Mouse (Mus musculus) limb, embryonic 13.5 days (tissue): ENCODE data around the gene Supt6. TPM values are rescaled to one million over a fixed set of nuclear protein-coding genes. Genes with fewer than 3 reads are reported as not detected.
"Not testable (repeated sequence)": the region's sequence is repeated elsewhere in the genome, so short reads cannot be mapped to it uniquely, and the experiment has no call there.

Source experiments
- ATAC-seq: fragments of 200-750 bp; cut with Nextera tagmentation; 2 replicates; pipeline ENCODE4 v1.8.0; 2017; ENCODE audit warnings: low read depth, moderate number of reproducible peaks, moderate TSS enrichment; ENCODE audit not compliant: low FRiP score
- H3K27ac ChIP-seq: fragments of 300-500 bp; sonication (generic); 2 replicates; pipeline ENCODE4 v1.5.1; 2015; ENCODE audit warnings: inconsistent platforms, mild to moderate bottlenecking, moderate library complexity
- H3K27me3 ChIP-seq: fragments of 300-500 bp; sonication (generic); 2 replicates; pipeline ENCODE4 v1.6.1; 2015; ENCODE audit warnings: mild to moderate bottlenecking, inconsistent platforms
- H3K36me3 ChIP-seq: fragments of 300-500 bp; sonication (generic); 2 replicates; pipeline ENCODE4 v1.6.1; 2015; ENCODE audit warnings: inconsistent platforms, mild to moderate bottlenecking, moderate library complexity
- H3K4me1 ChIP-seq: fragments of 300-500 bp; sonication (generic); 2 replicates; pipeline ENCODE4 v1.6.1; 2015; ENCODE audit warnings: inconsistent platforms
- H3K4me2 ChIP-seq: fragments of 300-500 bp; sonication (generic); replicated peaks from 2 replicates; pipeline ENCODE4 v1.6.1; 2015; ENCODE audit warnings: inconsistent platforms, mild to moderate bottlenecking, moderate library complexity
- H3K4me3 ChIP-seq: fragments of 300-500 bp; sonication (generic); 2 replicates; pipeline ENCODE4 v1.5.1; 2015; ENCODE audit warnings: moderate library complexity, mild to moderate bottlenecking, inconsistent platforms
- H3K9ac ChIP-seq: fragments of 300-500 bp; sonication (generic); 2 replicates; pipeline ENCODE4 v1.6.1; 2015; ENCODE audit warnings: mild to moderate bottlenecking, inconsistent platforms
- H3K9me3 ChIP-seq: fragments of 300-500 bp; sonication (generic); 2 replicates; pipeline ENCODE4 v1.6.1; 2016; ENCODE audit warnings: inconsistent platforms
- WGBS: fragments of 180-500 bp; shearing (Covaris S2); methylation state at CpG from one replicate; pipeline ENCODE4 v1.1.7; 2015; 5-methylcytosine and 5-hydroxymethylcytosine counted together
- polyA plus RNA-seq: library from polyadenylated mRNA; unstranded; fragments of >200 nt; fragmentation: Nextera tagmentation; extraction: Ambion mirVana; gene quantifications from 2 replicates; pipeline ENCODE4 v1.2.1, GENCODE M21; 2015

Gene Supt6
- polyA plus RNA-seq, 1 experiment from 2014 or later = 33.2 TPM

DNA sequence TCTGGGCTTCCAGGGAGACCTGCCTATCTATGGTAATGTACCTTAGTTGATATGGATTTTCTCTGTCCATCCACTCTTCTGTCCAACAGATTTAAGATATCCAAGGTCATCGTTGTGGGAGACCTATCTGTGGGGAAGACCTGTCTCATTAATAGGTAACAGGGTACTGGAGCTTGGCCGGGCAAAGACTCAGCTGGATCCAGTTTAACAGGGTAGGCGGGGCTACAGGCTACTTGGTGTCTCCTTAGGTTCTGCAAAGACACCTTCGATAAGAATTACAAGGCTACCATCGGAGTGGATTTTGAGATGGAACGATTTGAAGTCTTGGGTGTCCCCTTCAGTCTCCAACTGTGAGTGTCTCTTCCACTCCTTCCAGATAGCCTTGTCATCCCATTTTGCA lies 55.7 kb downstream of the Supt6 start:
- peaks cover 36% of the 10 kb centered on the region for H3K36me3 ChIP-seq
- peak overlapping the region; percentile 99 for H3K27ac ChIP-seq
- no peaks in the 10 kb centered on the region for H3K9me3 ChIP-seq
- 48% methylated on average over 6 of the region's 6 CpGs for WGBS
- no peaks in the 10 kb centered on the region for H3K27me3 ChIP-seq
- H3K4me3 ChIP-seq = peak overlapping the region; percentile 65
- H3K9ac ChIP-seq = peak overlapping the region; percentile 95
- H3K4me2 ChIP-seq = peak overlapping the region; percentile 73
- peaks cover 23% of the 10 kb centered on the region for H3K4me1 ChIP-seq
- ATAC-seq = no peak

DNA sequence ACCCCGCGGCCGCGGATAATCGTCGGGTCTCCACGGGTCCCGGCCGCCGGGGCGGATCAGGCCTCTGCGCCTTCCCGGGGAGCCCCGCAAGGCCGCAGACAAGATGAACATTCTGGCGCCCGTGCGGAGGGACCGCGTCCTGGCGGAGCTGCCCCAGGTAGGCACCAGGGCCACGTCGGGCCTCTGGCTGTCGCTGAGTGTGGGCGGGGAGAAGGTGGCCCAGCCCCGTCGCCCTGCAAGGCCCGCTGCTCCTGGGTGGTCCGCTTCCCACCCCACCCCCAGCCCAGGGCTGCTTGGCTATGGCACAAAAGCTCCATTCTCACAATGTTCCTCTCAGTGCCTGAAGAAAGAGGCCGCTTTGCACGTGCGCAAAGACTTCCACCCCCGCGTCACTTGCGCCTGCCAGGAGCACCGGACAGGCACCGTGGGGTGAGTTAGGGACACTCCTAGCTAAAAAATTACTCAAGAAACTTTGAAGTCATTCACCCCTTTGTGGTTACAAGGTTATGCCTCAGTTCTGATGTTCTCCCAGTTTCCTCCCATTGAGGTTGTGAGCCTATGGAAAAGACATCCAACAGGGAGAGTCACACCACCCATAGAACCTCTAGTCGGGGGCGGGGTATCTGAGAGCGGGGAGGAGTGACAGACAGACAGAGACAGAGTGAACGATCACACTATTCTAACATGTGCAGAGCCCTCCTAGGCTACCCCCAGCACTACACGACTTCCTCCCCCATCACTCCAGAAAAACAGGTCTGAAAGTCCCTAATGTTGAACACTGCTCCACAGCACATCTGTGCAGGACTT lies 56.4 kb downstream of the Supt6 start:
- peak overlapping the region; percentile 95 for H3K9ac ChIP-seq
- H3K9me3 ChIP-seq = no peaks in the 10 kb centered on the region
- peak overlapping the region; percentile 99 for H3K27ac ChIP-seq
- H3K4me2 ChIP-seq = peak overlapping the region; percentile 73
- peak overlapping the region; percentile 65 for H3K4me3 ChIP-seq
- ATAC-seq = peak; percentile 76
- peaks cover 19% of the 10 kb centered on the region for H3K4me1 ChIP-seq
- H3K36me3 ChIP-seq = peaks cover 36% of the 10 kb centered on the region
- no peaks in the 10 kb centered on the region for H3K27me3 ChIP-seq
- under 1% methylated on average over 40 of the region's 42 CpGs for WGBS

DNA sequence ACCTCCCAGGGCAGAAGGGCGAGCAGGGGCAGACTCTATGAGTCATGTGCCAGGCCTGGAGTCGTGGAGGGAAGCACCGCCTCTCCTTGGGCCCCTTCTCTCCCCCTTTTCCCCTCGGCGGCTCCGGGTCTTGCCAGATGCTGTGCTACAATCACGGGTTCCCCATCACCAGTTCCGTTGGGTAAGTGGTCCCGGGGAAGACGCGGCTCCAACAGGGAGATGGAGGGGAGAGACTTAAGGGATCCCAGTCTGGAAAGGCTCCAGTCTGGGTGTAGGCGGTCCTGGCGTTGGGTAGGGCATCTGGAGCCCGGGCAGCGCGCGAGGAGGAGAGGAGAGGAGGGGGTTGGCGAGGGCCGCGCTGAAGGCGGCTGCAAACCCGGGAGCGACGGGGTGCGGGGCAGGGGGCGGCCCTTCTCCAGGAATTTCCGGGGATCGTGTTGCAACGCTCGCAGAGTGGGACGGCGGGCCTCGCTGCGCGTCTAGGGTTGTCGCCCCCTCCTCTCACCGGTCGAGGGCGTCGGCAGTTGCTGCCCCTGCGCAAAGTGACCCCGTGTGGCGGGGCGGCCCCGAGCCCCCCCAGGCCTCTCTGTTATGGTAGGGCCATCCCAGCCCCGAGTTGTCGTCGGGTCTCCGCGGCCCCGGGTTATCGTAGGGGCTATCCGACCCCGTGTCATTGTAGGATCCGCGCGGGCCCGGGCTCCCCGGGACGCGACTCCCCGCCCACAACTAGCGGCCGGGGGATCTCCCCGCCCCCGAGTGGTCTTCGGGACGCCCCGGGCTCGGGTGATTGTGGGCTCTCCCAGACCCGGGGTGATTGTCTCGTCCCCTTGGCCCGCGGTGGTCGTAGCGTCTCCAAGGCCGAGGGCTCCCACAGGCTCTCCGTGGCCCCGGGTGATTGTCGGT lies 57.2 kb downstream of the Supt6 start, which contains the start of gene Rab34:
Gene Rab34, plus strand, starts transcription at position 100 of the 903 bp plus-strand sequence.
- Histone ChIP-seq H3K4me3 (peak within 1 kb of the TSS; percentile 65), H3K9me3 (no peaks in the 10 kb centered on the region), H3K4me1 (peaks cover 20% of the 10 kb centered on the region), H3K9ac (peak within 1 kb of the TSS; percentile 95), H3K4me2 (peak within 1 kb of the TSS; percentile 73), H3K36me3 (peaks cover 36% of the 10 kb centered on the region), H3K27ac (peak within 1 kb of the TSS; percentile 99), H3K27me3 (no peaks in the 10 kb centered on the region)
- under 1% methylated on average over 77 of the region's 80 CpGs for WGBS
- ATAC-seq = peak; percentile 92

DNA sequence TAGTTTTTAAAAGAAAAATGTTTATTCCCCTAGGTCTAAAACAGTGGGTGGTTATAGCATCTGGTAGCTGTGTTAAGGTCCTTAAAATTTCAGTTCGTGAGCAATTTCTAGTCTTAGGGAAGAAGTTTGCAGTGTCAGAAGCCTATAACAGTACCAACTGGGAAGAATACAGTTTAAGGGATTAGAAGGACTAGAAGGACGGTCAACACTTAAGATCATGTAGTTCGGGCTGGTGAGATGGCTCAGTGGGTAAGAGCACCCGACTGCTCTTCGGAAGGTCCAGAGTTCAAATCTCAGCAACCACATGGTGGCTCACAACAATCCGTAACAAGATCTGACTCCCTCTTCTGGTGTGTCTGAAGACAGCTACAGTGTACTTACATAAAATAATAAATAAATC lies 61.1 kb downstream of the Supt6 start:
- 92% methylated on average over 6 of the region's 6 CpGs for WGBS
- not testable (repeated sequence) for H3K27ac ChIP-seq, H3K9ac ChIP-seq, H3K9me3 ChIP-seq, H3K4me2 ChIP-seq, H3K27me3 ChIP-seq, ATAC-seq, H3K4me3 ChIP-seq
- Histone ChIP-seq H3K36me3 (peaks cover 28% of the 10 kb centered on the region), H3K4me1 (peaks cover 39% of the 10 kb centered on the region)

DNA sequence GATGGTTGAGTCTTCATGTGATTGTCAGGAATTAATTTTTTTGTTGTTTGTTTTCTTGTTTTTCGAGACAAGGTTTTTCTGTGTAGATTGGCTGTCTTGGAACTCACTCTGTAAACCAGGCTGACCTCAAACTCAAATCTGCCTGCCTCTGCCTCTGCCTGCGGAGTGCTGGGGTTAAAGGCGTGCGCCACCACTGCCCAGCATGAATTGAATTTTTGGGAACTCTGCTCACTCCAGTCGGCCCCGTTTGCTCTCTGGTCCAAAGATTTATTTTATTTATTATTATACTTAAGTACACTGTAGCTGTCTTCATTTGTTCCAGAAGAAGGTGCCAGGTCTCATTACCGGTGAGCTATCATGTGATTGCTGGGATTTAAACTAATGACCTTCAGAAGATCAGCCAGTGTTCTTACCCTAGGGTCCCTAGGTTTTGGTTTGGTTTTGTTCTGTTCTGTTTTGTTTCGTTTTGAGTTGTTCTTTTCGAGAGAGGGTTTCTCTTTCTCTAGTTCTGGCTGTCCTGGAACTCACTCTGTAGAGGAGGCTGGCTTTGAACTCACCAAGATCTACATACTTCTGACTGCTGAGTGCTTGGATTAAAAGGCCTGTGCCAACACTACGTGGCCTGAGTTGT lies 61.8 kb downstream of the Supt6 start:
- peak overlapping the region; percentile 36; the same call in 1 of the 2 replicates for H3K9ac ChIP-seq
- 45% methylated on average over 10 of the region's 10 CpGs for WGBS
- no peak for ATAC-seq

DNA sequence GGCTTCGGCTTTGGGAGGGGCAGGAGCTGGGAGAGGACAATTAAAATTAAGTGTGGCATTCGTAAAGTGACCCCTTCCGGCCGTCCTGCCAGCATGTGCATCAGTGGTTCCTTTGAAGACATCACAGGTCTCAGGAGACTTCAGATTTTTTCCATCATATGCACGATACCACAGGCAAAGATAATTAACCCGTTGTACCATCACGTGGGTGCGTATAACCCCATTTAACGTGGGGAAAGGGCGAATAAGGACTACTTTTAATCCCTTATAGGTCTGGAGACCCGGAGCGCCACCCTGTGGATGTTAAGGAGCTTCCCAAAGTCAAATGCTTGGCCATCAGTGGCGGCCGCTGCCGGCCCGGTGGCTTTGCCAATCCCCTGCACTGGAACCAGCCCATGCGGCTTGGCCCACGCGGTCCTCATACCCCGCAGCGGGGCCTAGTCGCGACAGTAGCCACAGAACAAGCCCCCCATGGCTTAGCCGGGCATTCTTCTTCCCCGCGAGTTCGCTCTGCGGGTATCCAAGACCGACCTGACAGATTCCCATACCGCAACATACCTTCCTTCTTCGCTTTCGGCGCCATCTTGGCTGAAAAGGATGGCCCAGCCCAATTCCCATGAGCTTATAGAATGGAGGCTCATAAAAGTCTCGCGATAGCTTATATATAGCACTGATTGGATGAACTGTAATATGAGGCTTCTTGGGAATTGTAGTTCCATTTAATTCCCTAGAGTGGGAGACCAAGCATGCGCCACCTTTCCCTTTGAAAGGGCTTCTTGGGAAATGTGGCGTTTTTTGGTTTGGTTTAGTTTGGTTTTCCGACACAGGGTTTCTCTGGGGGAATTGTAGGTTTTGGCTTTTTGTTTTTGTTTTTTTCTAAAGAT lies 62.6 kb downstream of the Supt6 start, which contains the start of gene Rpl23a:
Gene Rpl23a, minus strand, starts transcription at position 624 of the 884 bp plus-strand sequence.
- peak; percentile 84 for ATAC-seq
- Histone ChIP-seq H3K4me3 (peak within 1 kb of the TSS; percentile 77), H3K9ac (peak within 1 kb of the TSS; percentile 95), H3K4me2 (peak within 1 kb of the TSS; percentile 82), H3K4me1 (peaks cover 48% of the 10 kb centered on the region), H3K36me3 (peaks cover 34% of the 10 kb centered on the region), H3K27ac (peak within 1 kb of the TSS; percentile 93), H3K27me3 (no peaks in the 10 kb centered on the region), H3K9me3 (no peaks in the 10 kb centered on the region)
- WGBS = under 1% methylated on average over 38 of the region's 38 CpGs

More for the DNA sequence above, 61.8 kb downstream of the Supt6 start:
- Histone ChIP-seq H3K4me2 (peak overlapping the region; percentile 82), H3K27ac (peak overlapping the region; percentile 52; the same call in 1 of the 2 replicates), H3K4me1 (peaks cover 44% of the 10 kb centered on the region), H3K36me3 (peaks cover 34% of the 10 kb centered on the region), H3K4me3 (peak overlapping the region; percentile 77), H3K27me3 (no peaks in the 10 kb centered on the region), H3K9me3 (no peaks in the 10 kb centered on the region)

DNA sequence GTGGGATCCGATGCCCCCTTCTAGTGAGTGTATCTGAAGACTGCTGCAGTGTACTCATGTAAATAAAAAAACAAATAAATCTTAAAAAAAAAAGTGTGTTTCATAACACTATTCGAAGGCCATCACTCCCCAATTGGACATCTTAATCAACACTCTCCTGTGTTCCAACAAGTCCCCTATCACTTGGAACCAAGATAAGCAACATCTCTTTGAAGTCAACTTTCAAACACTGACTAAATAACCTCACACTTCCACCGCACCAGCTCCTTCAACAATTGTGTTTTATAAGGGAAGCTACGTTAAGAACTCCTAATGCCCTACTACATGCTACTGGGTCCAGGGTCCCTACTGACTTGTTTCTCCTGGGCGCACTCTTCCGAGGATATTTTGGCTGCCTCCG lies 63.3 kb downstream of the Supt6 start:
- Histone ChIP-seq H3K4me2 (peak overlapping the region; percentile 82), H3K27ac (peak overlapping the region; percentile 93; the same call in 1 of the 2 replicates), H3K9ac (peak overlapping the region; percentile 95), H3K4me3 (peak overlapping the region; percentile 77), H3K9me3 (no peaks in the 10 kb centered on the region), H3K4me1 (peaks cover 51% of the 10 kb centered on the region), H3K36me3 (peaks cover 34% of the 10 kb centered on the region), H3K27me3 (no peaks in the 10 kb centered on the region)
- WGBS = 8% methylated on average over 7 of the region's 7 CpGs
- no peak for ATAC-seq

DNA sequence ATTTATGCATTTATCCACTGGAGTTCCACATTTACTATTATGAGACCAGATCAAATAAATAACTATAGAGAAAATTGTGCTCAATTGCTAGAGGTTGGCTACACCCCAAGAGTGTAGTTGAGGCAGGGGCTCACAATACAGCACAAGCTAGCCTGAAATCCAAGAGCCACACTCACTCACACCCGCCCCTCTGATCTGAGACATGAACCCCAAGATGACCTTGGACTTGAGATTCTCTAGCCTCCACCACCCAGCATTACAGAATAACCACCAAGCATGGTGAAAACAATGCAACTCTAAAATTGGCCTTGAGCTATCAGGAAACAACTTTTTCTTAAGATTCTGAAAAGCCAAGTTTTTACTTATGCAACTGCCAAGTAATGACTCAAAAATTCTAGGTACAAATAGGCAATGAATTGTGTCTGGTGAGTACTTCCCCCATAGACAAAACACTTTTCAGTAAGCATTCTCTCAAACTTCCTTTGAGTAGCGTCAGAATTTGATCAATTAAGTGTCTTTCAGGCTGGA lies 63.9 kb downstream of the Supt6 start:
- 0 out of 2 replicates have a peak overlapping the region, but pooled peaks have one; percentile 6 for H3K27ac ChIP-seq
- no peak for ATAC-seq
- no peaks in the 10 kb centered on the region for H3K9me3 ChIP-seq
- peak overlapping the region; percentile 77 for H3K4me3 ChIP-seq
- H3K36me3 ChIP-seq = peaks cover 34% of the 10 kb centered on the region
- peak overlapping the region; percentile 82 for H3K4me2 ChIP-seq
- peak overlapping the region; percentile 95 for H3K9ac ChIP-seq
- 47% methylated on average over 2 of the region's 2 CpGs for WGBS
- H3K27me3 ChIP-seq = no peaks in the 10 kb centered on the region
- H3K4me1 ChIP-seq = peaks cover 53% of the 10 kb centered on the region

DNA sequence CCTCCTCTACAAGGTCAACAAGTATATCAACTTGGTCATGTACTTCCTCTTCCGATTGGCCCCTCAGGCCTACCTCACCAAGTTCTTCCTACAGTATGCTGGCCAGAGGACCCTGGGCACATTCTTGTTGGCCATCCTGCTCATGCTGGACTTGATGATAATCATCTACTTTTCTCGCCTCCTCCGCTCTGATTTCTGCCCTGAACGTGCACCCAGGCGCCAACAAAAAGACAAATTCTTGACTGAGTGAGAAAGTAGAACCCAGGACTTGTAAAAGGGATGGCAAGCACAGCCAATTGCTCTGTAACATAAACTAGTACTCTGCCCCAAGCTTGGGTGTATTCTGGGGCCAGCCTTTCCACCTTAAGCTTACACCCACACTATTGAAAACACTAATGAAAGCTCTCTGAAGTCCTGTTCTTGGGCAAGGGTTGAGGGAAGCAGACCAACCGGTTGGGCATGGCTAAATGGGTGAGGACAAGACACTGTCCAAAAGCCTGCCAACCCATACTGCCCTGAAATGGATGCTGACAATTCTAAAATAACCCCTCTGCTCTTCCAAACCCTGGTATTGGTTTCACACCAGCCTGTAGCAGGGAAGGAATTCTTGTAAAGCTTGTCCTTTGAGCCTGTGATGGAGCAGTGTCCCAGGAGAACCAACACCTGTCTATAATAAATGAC lies 65.6 kb downstream of the Supt6 start:
- H3K4me3 ChIP-seq = peak overlapping the region; percentile 68; the same call in 1 of the 2 replicates
- H3K4me1 ChIP-seq = peaks cover 57% of the 10 kb centered on the region
- no peak for ATAC-seq
- WGBS = 74% methylated on average over 6 of the region's 6 CpGs
- H3K27ac ChIP-seq = 0 out of 2 replicates have a peak overlapping the region, but pooled peaks have one; percentile 28
- peaks cover 34% of the 10 kb centered on the region for H3K36me3 ChIP-seq
- no peaks in the 10 kb centered on the region for H3K9me3 ChIP-seq
- H3K4me2 ChIP-seq = peak overlapping the region; percentile 91
- no peaks in the 10 kb centered on the region for H3K27me3 ChIP-seq
- peak overlapping the region; percentile 43; the same call in 1 of the 2 replicates for H3K9ac ChIP-seq

DNA sequence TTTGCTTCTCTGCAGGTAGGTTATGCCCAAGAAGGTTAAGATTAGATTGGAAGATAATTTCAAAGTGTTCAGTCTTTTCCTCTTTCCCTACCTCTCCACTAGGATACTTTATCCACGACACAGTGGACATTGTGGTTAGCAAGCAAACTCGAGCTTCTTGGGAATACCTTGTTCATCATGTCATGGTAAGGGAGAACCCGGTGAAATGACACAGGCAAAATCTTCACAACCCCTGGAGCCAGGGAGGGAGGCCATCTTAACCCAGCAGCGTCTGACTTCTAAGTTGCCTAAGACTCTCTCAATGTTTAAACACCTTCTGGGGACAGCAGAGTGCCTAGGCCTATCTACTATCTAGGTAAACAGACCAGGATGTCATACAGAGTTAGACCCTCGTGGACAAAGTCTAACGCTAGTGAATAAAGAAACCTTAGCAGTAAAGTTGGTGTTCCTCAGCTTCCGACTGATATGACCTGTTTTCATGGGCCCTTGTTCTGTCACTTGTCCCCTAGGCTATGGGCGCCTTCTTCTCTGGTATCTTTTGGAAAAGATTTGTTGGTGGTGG lies 66.3 kb downstream of the Supt6 start:
- WGBS = 26% methylated on average over 8 of the region's 8 CpGs
- Histone ChIP-seq H3K4me2 (peak overlapping the region; percentile 91), H3K27me3 (no peaks in the 10 kb centered on the region), H3K9me3 (no peaks in the 10 kb centered on the region), H3K27ac (peak overlapping the region; percentile 98), H3K4me1 (peaks cover 63% of the 10 kb centered on the region), H3K36me3 (peaks cover 34% of the 10 kb centered on the region), H3K9ac (peak overlapping the region; percentile 87), H3K4me3 (peak overlapping the region; percentile 68)
- no peak for ATAC-seq
